Mouse (Mus musculus): ENCODE data around the gene Caskin1. TPM values are rescaled to one million over a fixed set of nuclear protein-coding genes. Genes with fewer than 3 reads are reported as not detected.

Gene Caskin1
- polyA plus RNA-seq, 1 experiment from 2014 or later, result 6.2 TPM

DNA sequence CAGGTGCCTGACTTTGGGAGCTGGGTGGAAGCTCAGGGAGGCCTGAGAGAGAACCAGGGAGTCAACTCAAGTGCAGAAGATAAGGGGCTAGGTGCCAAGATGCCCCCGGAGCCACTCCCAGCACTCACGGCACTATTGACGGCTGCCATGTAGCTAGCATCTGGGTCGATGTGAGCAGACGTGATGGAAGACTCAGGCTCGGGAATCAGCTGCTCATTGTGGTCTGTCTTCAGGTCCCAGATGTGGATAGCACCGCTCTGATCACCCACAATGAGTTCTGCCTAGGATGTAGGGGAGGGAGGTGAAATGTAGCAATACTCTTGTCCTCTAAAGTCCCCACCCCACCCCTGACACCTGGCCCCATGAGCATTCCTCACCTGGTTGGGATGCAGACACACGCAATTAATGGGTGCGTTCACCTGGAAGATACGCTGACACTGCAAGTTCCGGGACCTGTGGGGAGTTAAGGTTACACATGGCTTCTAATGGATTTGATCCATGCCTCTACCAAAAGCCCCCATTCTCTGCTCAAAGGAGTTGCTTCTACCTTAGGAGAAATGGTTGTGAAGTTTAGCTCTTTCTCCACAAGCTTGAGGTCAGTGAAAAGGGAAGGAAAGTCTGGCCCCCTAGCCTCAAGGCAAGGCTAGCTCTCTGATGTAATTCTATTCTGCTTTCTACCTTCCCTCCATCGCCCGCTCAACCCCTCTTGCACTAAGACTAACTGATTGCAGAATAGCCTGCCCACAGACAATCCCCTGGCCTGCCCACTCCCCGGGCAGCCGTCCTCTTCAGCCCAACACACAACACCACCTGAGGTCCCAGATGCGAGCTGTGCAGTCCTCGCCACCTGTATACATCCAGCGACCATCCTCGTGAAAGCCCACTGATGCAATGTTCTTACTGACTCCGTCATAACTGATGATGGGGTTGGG lies 11.1 kb upstream of the Caskin1 start:
- H3K9ac ChIP-seq (ENCODE audit: low read length), result no peak overlapping the region; the same call in 1 of the 2 replicates
- H3K4me2 ChIP-seq, result no peak overlapping the region; the same call in 1 of the 2 replicates
- peaks cover 11% of the 10 kb centered on the region for H3K4me1 ChIP-seq (ENCODE audit: control insufficient read depth, insufficient read depth, low read length)
- no peaks in the 10 kb centered on the region for H3K9me3 ChIP-seq (ENCODE audit: control insufficient read depth, low read length)
- DNase-seq (ENCODE audit: low spot score, missing footprints) (no peak), ATAC-seq (ENCODE audit: low FRiP score) (no peak)
- H3K27ac ChIP-seq (ENCODE audit: low read depth, low read length), result no peak overlapping the region
- 94% methylated on average over 20 of the region's 20 CpGs for WGBS
- H3K27me3 ChIP-seq (ENCODE audit: control insufficient read depth, insufficient read depth, low read length), result no peaks in the 10 kb centered on the region
- H3K4me3 ChIP-seq (ENCODE audit: low read depth, low read length), result no peak overlapping the region
- H3K36me3 ChIP-seq (ENCODE audit: control insufficient read depth, insufficient read depth, low read length), result peaks cover 7% of the 10 kb centered on the region

DNA sequence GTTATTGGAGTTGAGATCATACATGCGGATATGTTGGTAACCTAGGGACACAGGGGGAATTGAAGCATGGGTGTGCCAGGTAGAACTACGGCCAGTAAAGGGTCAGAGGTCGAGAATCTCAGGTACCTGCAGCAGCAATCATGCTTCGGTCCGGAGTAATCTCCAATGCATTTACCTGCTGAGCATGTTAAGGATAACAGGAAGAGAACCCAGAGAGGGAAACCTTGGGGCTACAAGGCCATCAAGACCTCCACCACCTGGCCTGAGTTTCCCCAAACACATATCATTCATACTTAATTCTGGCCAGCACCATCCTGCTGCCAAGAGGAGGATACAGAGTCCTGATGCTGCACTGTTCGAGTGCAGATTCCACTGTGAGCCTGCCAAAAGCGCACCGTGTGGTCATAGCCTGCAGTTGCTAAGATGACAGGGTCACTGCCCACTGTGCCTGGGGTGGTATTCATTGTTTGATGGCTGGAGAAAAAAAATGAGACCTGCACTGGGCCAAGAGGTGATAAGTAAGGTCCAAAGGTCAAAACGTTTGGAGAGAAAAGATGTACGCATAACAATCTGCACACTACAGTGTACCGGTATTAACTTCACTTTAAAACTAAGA lies 10.3 kb upstream of the Caskin1 start:
- peak; percentile 36 for ATAC-seq (ENCODE audit: low FRiP score)
- Histone ChIP-seq H3K27ac (ENCODE audit: low read depth, low read length) (no peak overlapping the region), H3K27me3 (ENCODE audit: control insufficient read depth, insufficient read depth, low read length) (no peaks in the 10 kb centered on the region), H3K4me1 (ENCODE audit: control insufficient read depth, insufficient read depth, low read length) (peaks cover 8% of the 10 kb centered on the region), H3K4me3 (ENCODE audit: low read depth, low read length) (peak overlapping the region; percentile 75), H3K36me3 (ENCODE audit: control insufficient read depth, insufficient read depth, low read length) (peaks cover 7% of the 10 kb centered on the region), H3K9me3 (ENCODE audit: control insufficient read depth, low read length) (no peaks in the 10 kb centered on the region), H3K4me2 (peak overlapping the region; percentile 53), H3K9ac (ENCODE audit: low read length) (peak overlapping the region; percentile 89)
- WGBS, result 59% methylated on average over 11 of the region's 11 CpGs
- DNase-seq (ENCODE audit: low spot score, missing footprints), result no peak

DNA sequence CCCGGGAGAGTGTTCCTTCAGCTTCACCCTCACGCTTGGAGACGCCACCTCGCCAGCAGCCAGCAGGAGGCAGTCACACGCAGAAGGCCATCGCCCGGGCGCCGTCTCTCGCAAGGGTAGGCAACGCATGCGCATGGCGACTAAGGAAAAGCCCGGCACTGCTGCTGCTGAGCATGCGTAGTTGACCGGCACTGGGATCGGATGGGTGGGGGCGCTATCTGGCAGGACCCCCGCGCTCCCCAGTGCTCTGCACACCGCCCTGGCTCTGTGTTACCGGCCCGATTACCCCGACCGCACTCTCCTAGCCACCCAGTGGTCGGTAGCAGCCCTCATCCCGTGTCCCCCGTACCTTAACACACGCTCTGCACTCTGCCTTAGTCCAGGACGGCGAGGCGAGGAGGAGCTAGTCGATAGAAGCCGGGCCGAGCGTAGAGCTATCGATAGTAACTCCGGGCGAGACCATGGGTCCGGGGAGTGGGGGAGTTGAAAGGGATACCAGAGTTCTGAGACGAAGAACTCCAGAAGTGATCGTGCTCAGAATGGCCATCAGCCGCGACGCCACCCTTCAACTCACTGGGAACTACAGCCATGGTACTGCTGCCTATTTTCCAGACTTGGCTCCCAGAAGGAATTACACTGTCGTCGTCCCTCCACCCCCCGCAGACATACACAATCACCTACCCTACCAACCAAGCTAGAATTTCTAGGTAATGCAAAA lies 9.6 kb upstream of the Caskin1 start, which contains the start of gene Mlst8:
Gene Mlst8, minus strand, starts transcription at position 416 of the 718 bp plus-strand sequence.
- Histone ChIP-seq H3K27ac (ENCODE audit: low read depth, low read length) (peak within 1 kb of the TSS; percentile 94), H3K27me3 (ENCODE audit: control insufficient read depth, insufficient read depth, low read length) (no peaks in the 10 kb centered on the region), H3K4me3 (ENCODE audit: low read depth, low read length) (peak within 1 kb of the TSS; percentile 75), H3K9me3 (ENCODE audit: control insufficient read depth, low read length) (no peaks in the 10 kb centered on the region), H3K36me3 (ENCODE audit: control insufficient read depth, insufficient read depth, low read length) (peaks cover 7% of the 10 kb centered on the region), H3K4me1 (ENCODE audit: control insufficient read depth, insufficient read depth, low read length) (peaks cover 8% of the 10 kb centered on the region), H3K4me2 (peak within 1 kb of the TSS; percentile 53), H3K9ac (ENCODE audit: low read length) (peak within 1 kb of the TSS; percentile 89)
- WGBS, result under 1% methylated on average over 48 of the region's 48 CpGs
- ATAC-seq (ENCODE audit: low FRiP score), result peak; percentile 93
- DNase-seq (ENCODE audit: low spot score, missing footprints), result peak; percentile 99

DNA sequence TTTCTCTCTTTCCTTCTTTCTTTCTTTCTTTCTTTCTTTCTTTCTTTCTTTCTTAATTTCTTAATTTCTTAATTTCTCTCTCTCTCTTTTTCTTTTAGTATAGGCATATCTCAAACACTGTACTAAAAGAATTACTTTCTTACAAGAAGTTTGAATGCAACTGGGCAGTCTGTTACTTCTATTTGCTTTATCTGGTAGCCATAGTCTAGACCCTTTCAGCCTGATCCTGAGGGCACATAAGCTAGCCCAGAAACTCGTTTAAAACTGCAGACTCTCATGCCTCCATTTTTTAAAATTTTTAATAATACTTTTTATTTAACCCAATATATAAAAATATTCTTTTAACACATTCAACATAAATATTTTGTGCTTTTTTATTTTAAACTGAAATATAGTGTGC lies 9.0 kb upstream of the Caskin1 start:
- peaks cover 7% of the 10 kb centered on the region for H3K36me3 ChIP-seq (ENCODE audit: control insufficient read depth, insufficient read depth, low read length)
- peak overlapping the region; percentile 53; the same call in 1 of the 2 replicates for H3K4me2 ChIP-seq
- H3K4me3 ChIP-seq (ENCODE audit: low read depth, low read length), result peak overlapping the region; percentile 75; the same call in 1 of the 2 replicates
- no peaks in the 10 kb centered on the region for H3K9me3 ChIP-seq (ENCODE audit: control insufficient read depth, low read length)
- DNase-seq (ENCODE audit: low spot score, missing footprints) (peak; percentile 79), ATAC-seq (ENCODE audit: low FRiP score) (no peak)
- no peak overlapping the region; the same call in 1 of the 2 replicates for H3K9ac ChIP-seq (ENCODE audit: low read length)
- 28% methylated on average over 1 of the region's 1 CpGs for WGBS
- H3K27me3 ChIP-seq (ENCODE audit: control insufficient read depth, insufficient read depth, low read length), result no peaks in the 10 kb centered on the region
- H3K4me1 ChIP-seq (ENCODE audit: control insufficient read depth, insufficient read depth, low read length), result peaks cover 8% of the 10 kb centered on the region
- no peak overlapping the region for H3K27ac ChIP-seq (ENCODE audit: low read depth, low read length)

DNA sequence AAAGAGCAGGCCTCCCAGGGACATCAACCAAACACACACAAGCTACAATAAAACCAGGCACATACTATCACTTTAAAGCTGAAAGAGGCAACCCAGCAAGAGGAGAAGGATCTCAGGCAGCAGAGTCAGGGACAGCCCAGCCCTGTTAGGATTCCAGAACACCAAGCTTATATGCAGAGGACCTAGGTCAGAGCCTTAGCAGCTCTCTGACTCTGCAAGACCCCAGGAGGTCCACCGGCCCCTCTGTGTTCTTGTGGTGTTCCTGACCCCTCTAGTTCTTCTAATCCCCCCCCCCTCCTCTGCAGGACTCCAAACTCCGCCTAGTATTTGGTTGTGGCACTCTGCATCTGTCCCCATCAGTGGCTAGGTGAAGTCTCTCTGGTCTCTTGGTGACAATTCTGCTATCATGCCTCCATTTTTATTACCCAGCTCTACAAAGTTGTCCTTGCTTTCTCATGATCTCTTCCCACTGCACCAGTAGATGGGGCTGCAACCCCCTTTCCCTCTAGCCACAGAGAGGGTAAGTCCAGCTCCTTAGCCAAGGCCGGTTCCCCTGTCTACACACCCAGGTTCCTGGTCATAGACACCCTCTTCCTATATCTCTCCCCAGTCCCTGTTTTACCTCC lies 8.1 kb upstream of the Caskin1 start:
- Histone ChIP-seq H3K4me2 (no peak overlapping the region), H3K27me3 (ENCODE audit: control insufficient read depth, insufficient read depth, low read length) (no peaks in the 10 kb centered on the region), H3K4me1 (ENCODE audit: control insufficient read depth, insufficient read depth, low read length) (peaks cover 8% of the 10 kb centered on the region), H3K4me3 (ENCODE audit: low read depth, low read length) (no peak overlapping the region), H3K36me3 (ENCODE audit: control insufficient read depth, insufficient read depth, low read length) (peaks cover 7% of the 10 kb centered on the region), H3K9ac (ENCODE audit: low read length) (no peak overlapping the region), H3K9me3 (ENCODE audit: control insufficient read depth, low read length) (no peaks in the 10 kb centered on the region), H3K27ac (ENCODE audit: low read depth, low read length) (no peak overlapping the region)
- DNase-seq (ENCODE audit: low spot score, missing footprints), result peak; percentile 82
- WGBS, result 45% methylated on average over 3 of the region's 3 CpGs
- ATAC-seq (ENCODE audit: low FRiP score), result no peak

DNA sequence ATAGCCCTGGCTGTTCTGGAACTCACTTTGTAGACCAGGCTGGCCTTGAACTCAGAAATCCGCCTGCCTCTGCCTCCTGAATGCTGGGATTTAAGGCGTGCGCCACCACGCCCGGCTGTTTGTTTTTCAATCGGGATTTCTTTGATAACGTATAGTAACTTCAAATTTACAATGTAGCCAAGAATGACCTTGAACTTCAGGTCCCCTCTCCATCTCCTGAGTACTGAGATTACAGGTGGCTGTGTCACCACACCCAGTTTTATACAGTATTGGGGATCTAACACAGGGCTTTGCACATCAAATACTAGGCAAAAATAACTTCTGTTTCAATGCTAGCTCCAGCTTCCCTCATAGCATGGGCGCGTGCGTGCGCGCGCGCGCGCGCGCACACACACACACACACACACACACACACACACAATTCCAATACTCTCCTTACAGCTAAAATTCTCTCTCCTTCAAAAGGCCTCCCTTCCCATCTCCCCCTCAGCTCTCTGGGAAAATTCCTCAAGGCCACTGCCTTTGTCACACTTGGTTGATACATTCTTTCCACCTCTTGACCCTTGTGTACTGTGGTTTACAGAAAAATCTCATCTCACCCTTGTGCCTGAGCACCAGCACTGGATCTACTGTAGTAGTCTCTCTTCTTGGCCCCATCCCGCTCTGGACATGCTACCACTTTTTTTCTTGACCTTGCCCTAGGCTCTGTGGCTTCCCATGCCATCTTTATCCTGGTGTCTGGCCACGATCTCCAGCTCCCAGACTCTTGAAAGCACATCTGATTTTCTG lies 7.2 kb upstream of the Caskin1 start:
- H3K36me3 ChIP-seq (ENCODE audit: control insufficient read depth, insufficient read depth, low read length), result peaks cover 3% of the 10 kb centered on the region; the same call in 1 of the 2 replicates
- H3K9ac ChIP-seq (ENCODE audit: low read length), result no peak overlapping the region
- H3K4me1 ChIP-seq (ENCODE audit: control insufficient read depth, insufficient read depth, low read length), result peaks cover 8% of the 10 kb centered on the region
- no peaks in the 10 kb centered on the region for H3K27me3 ChIP-seq (ENCODE audit: control insufficient read depth, insufficient read depth, low read length)
- 94% methylated on average over 20 of the region's 20 CpGs for WGBS
- ATAC-seq (ENCODE audit: low FRiP score) (no peak), DNase-seq (ENCODE audit: low spot score, missing footprints) (peak; percentile 69)
- no peak overlapping the region for H3K27ac ChIP-seq (ENCODE audit: low read depth, low read length)
- H3K4me3 ChIP-seq (ENCODE audit: low read depth, low read length), result no peak overlapping the region
- no peak overlapping the region for H3K4me2 ChIP-seq
- H3K9me3 ChIP-seq (ENCODE audit: control insufficient read depth, low read length), result no peaks in the 10 kb centered on the region

DNA sequence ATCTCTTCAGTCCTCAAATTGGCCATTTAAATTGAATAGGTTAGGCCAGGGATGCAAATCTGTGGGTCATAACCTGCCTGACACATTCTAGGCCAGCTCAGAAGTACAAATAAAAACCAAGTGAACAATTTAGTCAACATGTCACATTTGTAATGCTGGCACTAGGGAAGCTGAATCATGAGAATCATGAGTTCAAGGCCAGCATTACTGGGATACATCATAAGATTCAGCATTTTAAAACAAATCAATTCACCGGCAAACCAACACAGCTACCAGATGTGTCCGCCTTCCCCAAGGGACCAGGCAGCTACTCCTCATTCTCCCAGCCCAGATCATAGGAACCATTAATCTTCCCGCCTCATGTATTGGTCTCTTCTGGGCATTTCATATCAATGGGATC lies 4.9 kb upstream of the Caskin1 start:
- 85% methylated on average over 3 of the region's 3 CpGs for WGBS
- 0 out of 2 replicates have a peak, but pooled peaks cover 3% of the 10 kb centered on the region for H3K27me3 ChIP-seq (ENCODE audit: control insufficient read depth, insufficient read depth, low read length)
- H3K4me2 ChIP-seq, result no peak overlapping the region
- no peak for ATAC-seq (ENCODE audit: low FRiP score)
- H3K9me3 ChIP-seq (ENCODE audit: control insufficient read depth, low read length), result no peaks in the 10 kb centered on the region
- H3K4me3 ChIP-seq (ENCODE audit: low read depth, low read length), result no peak overlapping the region
- H3K27ac ChIP-seq (ENCODE audit: low read depth, low read length), result no peak overlapping the region
- no peak overlapping the region for H3K9ac ChIP-seq (ENCODE audit: low read length)
- no peaks in the 10 kb centered on the region for H3K36me3 ChIP-seq (ENCODE audit: control insufficient read depth, insufficient read depth, low read length)
- DNase-seq (ENCODE audit: low spot score, missing footprints), result peak; percentile 60
- H3K4me1 ChIP-seq (ENCODE audit: control insufficient read depth, insufficient read depth, low read length), result peaks cover 6% of the 10 kb centered on the region
